Mouse (Mus musculus) embryonic facial prominence, embryonic 15.5 days (tissue): ENCODE data around the gene Il20rb. TPM values are rescaled to one million over a fixed set of nuclear protein-coding genes. Genes with fewer than 3 reads are reported as not detected.

ENCODE experiments used
- ATAC-seq: fragments of 200-750 bp; cut with Nextera tagmentation; 2 replicates; pipeline ENCODE4 v1.8.0; 2017; ENCODE audit warnings: low read depth, moderate TSS enrichment; ENCODE audit not compliant: insufficient number of reproducible peaks, low FRiP score, low TSS enrichment
- H3K27ac ChIP-seq: fragments of 300-500 bp; sonication (generic); replicated peaks from 2 replicates; pipeline ENCODE4 v1.5.1; 2015; ENCODE audit warnings: mild to moderate bottlenecking, inconsistent platforms
- H3K27me3 ChIP-seq: fragments of 300-500 bp; sonication (generic); 2 replicates; pipeline ENCODE4 v1.6.1; 2015; ENCODE audit warnings: inconsistent platforms
- H3K36me3 ChIP-seq: fragments of 300-500 bp; sonication (generic); 2 replicates; pipeline ENCODE4 v1.6.1; 2015; ENCODE audit warnings: mild to moderate bottlenecking, inconsistent platforms
- H3K4me1 ChIP-seq: fragments of 300-500 bp; sonication (generic); 2 replicates; pipeline ENCODE4 v1.6.1; 2015; ENCODE audit warnings: inconsistent platforms
- H3K4me2 ChIP-seq: fragments of 300-500 bp; sonication (generic); replicated peaks from 2 replicates; pipeline ENCODE4 v1.6.1; 2015; ENCODE audit warnings: mild to moderate bottlenecking, inconsistent platforms
- H3K4me3 ChIP-seq: fragments of 300-500 bp; sonication (generic); replicated peaks from 2 replicates; pipeline ENCODE4 v1.5.1; 2015; ENCODE audit warnings: mild to moderate bottlenecking, inconsistent platforms
- H3K9ac ChIP-seq: fragments of 300-500 bp; sonication (generic); 2 replicates; pipeline ENCODE4 v1.6.1; 2015; ENCODE audit warnings: inconsistent platforms
- H3K9me3 ChIP-seq: fragments of 300-500 bp; sonication (generic); replicated peaks from 2 replicates; pipeline ENCODE4 v1.6.1; 2016; ENCODE audit warnings: inconsistent platforms
- WGBS: fragments of 180-500 bp; shearing (Covaris S2); methylation state at CpG from one replicate; pipeline ENCODE4 v1.1.7; 2015; 5-methylcytosine and 5-hydroxymethylcytosine counted together
- polyA plus RNA-seq: library from polyadenylated mRNA; unstranded; fragments of >200 nt; fragmentation: Nextera tagmentation; extraction: Ambion mirVana; gene quantifications from 2 replicates; pipeline ENCODE4 v1.2.1, GENCODE M21; 2015

The Il20rb gene
- polyA plus RNA-seq, 1 experiment from 2014 or later: 7.8 TPM

DNA sequence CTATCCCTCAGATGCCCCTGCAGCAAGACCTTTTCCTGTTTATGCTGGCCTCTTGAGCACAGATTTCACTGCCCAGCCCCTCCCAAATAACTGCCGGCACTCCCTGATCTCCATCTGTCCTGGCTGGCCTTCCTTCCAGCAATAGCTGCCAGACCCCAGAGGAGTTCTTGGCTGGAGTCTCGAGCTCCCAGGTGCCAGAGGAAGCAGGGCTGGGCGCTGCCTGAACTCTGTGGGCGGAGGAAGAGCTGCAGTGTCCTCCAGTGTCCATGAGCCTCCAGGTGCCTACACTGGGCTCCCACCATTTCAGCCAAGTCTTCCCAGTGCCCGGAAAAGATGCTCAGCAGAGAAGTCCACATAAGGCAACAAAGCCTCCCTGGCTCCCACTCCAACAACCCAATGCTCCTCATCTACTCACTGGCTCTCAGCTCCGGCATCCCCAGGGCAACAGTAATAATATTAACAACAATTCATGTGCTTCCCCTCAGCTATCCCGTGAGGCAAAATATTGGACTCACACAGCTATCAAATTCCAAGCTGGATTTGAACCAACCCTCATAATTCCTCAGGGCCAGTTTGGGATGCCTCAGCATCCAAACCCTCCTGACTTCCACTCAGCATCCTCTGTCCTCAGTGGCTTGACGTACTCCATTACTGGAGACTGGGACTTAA, 15.5 kb downstream of the Il20rb start:
- no peaks in the 10 kb centered on the region for H3K36me3 ChIP-seq
- H3K9ac ChIP-seq: no peak overlapping the region
- no peak overlapping the region for H3K4me2 ChIP-seq
- H3K4me1 ChIP-seq: peaks cover 14% of the 10 kb centered on the region; the same call in 1 of the 2 replicates
- no peaks in the 10 kb centered on the region for H3K27me3 ChIP-seq
- 0 out of 2 replicates have a peak overlapping the region, but pooled peaks have one; percentile 2 for H3K27ac ChIP-seq
- WGBS: 45% methylated on average over 8 of the region's 8 CpGs
- 0 out of 2 replicates have a peak, but pooled peaks have one; percentile 15 for ATAC-seq
- H3K4me3 ChIP-seq: no peak overlapping the region
- no peaks in the 10 kb centered on the region for H3K9me3 ChIP-seq

DNA sequence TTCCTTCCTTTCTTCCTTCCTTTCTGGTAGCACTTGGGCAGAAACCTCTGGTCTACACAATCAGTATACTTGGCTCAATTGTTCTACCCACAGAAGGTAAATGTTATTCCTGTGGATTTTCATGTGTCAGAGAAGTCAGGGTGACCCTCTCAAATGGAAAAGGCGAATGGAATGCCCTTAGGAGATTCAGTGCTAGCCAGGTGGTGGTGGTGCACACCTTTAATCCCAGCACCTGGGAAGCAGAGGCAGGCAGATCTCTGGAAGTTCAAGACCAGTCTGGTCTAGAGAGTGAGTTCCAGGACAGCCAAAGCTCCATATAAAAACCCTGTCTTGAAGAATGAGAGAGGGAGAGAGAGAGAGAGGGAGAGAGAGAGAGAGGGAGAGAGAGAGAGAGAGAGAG, 16.4 kb downstream of the Il20rb start:
- 67% methylated on average over 1 of the region's 1 CpGs for WGBS
- H3K9ac ChIP-seq: no peak overlapping the region
- H3K4me3 ChIP-seq: no peak overlapping the region
- H3K27ac ChIP-seq: no peak overlapping the region
- no peak for ATAC-seq
- peaks cover 14% of the 10 kb centered on the region; the same call in 1 of the 2 replicates for H3K4me1 ChIP-seq
- H3K9me3 ChIP-seq: no peaks in the 10 kb centered on the region
- no peak overlapping the region for H3K4me2 ChIP-seq
- H3K36me3 ChIP-seq: no peaks in the 10 kb centered on the region
- H3K27me3 ChIP-seq: no peaks in the 10 kb centered on the region

GRCm38 (mm10) chr9:100469681-100470080, 16.9 kb downstream of the Il20rb start:
- Histone ChIP-seq H3K4me3 (no peak overlapping the region), H3K27me3 (no peaks in the 10 kb centered on the region), H3K27ac (no peak overlapping the region), H3K9ac (no peak overlapping the region), H3K9me3 (no peaks in the 10 kb centered on the region), H3K4me2 (no peak overlapping the region), H3K4me1 (peaks cover 14% of the 10 kb centered on the region; the same call in 1 of the 2 replicates), H3K36me3 (no peaks in the 10 kb centered on the region)
- WGBS: 94% methylated on average over 3 of the region's 3 CpGs
- ATAC-seq: no peak

DNA sequence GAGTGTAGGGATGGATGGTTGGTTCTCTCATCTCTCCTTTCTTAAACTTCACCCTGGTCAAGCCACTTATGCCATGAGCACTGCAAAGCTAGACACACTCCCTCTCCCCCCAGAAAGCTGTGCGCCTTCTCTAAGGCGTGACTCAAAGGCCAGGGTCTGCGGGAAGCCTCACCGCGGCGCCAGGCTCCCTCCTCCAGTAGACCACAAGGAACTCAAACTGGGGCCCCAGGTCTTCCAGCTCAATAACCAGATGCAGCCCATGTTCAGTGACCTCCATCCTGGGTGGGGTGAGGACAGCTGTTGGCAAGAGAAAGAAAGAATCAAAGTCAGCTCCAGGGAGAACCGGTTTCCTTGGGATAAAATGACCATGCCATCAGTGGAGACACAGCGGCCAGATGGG, 18.4 kb downstream of the Il20rb start:
- no peaks in the 10 kb centered on the region for H3K27me3 ChIP-seq
- ATAC-seq: no peak
- H3K27ac ChIP-seq: no peak overlapping the region
- no peaks in the 10 kb centered on the region for H3K36me3 ChIP-seq
- 94% methylated on average over 8 of the region's 8 CpGs for WGBS
- H3K4me2 ChIP-seq: no peak overlapping the region
- no peaks in the 10 kb centered on the region for H3K9me3 ChIP-seq
- H3K4me3 ChIP-seq: no peak overlapping the region
- H3K9ac ChIP-seq: no peak overlapping the region
- peaks cover 14% of the 10 kb centered on the region; the same call in 1 of the 2 replicates for H3K4me1 ChIP-seq

DNA sequence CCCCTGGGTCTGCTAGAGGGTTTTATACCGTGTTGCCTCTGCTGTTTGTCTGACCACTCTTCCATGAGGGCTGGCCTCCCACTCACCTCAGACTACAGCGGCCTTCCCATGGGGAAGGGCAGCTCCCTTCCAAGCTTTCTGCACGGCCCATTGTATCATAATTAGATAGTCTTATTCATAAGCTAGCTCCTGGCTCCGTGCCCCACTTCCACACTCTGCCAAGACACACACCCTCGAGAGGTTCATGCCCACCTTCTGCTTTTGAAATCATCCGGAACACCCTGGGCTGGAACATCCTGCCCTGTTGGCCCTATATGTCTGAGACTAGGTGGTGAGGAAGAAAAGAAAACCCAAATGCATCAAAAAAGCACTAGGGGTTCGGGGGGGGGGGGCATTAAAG, 18.9 kb downstream of the Il20rb start:
- Histone ChIP-seq H3K27ac (no peak overlapping the region), H3K4me1 (peaks cover 14% of the 10 kb centered on the region; the same call in 1 of the 2 replicates), H3K4me2 (no peak overlapping the region), H3K27me3 (no peaks in the 10 kb centered on the region), H3K4me3 (no peak overlapping the region), H3K36me3 (no peaks in the 10 kb centered on the region), H3K9me3 (no peaks in the 10 kb centered on the region), H3K9ac (no peak overlapping the region)
- ATAC-seq: no peak
- WGBS: 54% methylated on average over 7 of the region's 7 CpGs

DNA sequence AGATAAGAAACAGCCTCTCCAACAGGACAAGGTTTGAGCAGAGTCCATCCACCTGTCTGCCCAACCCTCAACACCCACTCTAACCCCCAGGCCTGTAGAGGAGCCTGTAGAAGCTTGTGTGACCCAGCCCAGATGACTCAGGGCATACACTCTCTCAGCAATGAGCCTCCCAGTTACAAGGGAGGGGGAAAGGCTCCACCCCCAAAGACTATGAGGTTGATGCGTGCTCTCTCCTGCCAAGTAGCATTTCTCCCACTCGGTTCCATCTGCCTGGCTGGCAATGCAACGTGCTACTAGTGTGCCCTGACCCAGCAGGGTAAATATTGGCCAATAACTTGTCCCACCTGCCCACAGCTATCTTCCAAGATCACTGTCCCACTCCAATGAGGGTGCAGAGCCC, 19.8 kb downstream of the Il20rb start:
- Histone ChIP-seq H3K27me3 (no peaks in the 10 kb centered on the region), H3K9me3 (no peaks in the 10 kb centered on the region), H3K9ac (no peak overlapping the region), H3K4me3 (no peak overlapping the region), H3K4me2 (no peak overlapping the region), H3K36me3 (no peaks in the 10 kb centered on the region), H3K4me1 (peaks cover 17% of the 10 kb centered on the region; the same call in 1 of the 2 replicates), H3K27ac (no peak overlapping the region)
- WGBS: 60% methylated on average over 3 of the region's 3 CpGs
- ATAC-seq: no peak

DNA sequence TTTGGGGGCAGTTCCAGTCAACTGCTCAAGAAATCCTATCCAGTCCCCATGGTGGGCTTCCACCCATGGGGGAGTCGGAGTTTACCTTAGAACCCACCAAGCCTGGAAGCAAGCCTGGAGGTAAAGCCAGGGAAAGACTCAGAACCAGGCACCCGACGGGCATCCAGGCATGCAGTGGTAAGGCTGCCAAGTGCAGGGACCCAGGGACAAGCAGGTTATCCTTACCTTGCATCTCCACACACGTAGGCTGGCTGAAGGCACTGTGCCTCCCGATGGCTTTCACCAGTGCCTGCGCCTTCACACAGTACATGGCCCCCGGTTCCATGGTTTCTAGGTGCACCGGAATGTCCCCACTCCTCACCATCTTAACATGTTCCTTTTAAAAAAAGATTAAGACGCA, 20.6 kb downstream of the Il20rb start:
- H3K9me3 ChIP-seq: no peaks in the 10 kb centered on the region
- no peaks in the 10 kb centered on the region for H3K27me3 ChIP-seq
- 90% methylated on average over 9 of the region's 9 CpGs for WGBS
- H3K4me2 ChIP-seq: no peak overlapping the region
- H3K9ac ChIP-seq: no peak overlapping the region
- no peak overlapping the region for H3K4me3 ChIP-seq
- no peak overlapping the region for H3K27ac ChIP-seq
- no peaks in the 10 kb centered on the region for H3K36me3 ChIP-seq
- no peak for ATAC-seq
- peaks cover 17% of the 10 kb centered on the region; the same call in 1 of the 2 replicates for H3K4me1 ChIP-seq

GRCm38 (mm10) chr9:100465380-100465779, 21.2 kb downstream of the Il20rb start:
- Histone ChIP-seq H3K4me3 (no peak overlapping the region), H3K36me3 (0 out of 2 replicates have a peak, but pooled peaks cover 1% of the 10 kb centered on the region), H3K4me1 (peaks cover 14% of the 10 kb centered on the region; the same call in 1 of the 2 replicates), H3K27ac (no peak overlapping the region), H3K9me3 (no peaks in the 10 kb centered on the region), H3K27me3 (no peaks in the 10 kb centered on the region), H3K9ac (no peak overlapping the region), H3K4me2 (no peak overlapping the region)
- WGBS: 94% methylated on average over 5 of the region's 5 CpGs
- ATAC-seq: no peak

DNA sequence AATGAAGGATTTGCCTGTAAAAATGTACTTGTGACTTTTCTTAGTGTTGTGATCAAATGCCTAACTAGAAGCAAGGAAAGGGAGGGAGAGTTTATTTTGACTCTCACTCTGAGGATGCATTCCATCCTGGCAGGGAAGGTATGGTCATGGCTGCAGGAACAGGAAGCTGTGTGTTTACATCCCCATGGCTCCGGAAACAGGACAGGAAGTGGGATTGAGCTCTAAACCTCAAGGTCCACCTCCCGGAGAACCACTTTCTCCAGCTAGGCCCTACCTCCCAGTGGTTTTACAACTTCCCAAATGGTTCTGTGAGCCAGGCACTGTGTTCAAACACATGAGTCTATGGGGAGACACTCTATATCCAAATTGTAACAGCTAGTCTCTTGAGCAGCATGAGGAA, 22.8 kb downstream of the Il20rb start:
- H3K36me3 ChIP-seq: 0 out of 2 replicates have a peak, but pooled peaks cover 7% of the 10 kb centered on the region
- no peaks in the 10 kb centered on the region for H3K27me3 ChIP-seq
- ATAC-seq: no peak
- 70% methylated on average over 2 of the region's 2 CpGs for WGBS
- no peak overlapping the region for H3K9ac ChIP-seq
- H3K4me3 ChIP-seq: no peak overlapping the region
- no peak overlapping the region for H3K4me2 ChIP-seq
- no peaks in the 10 kb centered on the region for H3K9me3 ChIP-seq
- no peak overlapping the region for H3K27ac ChIP-seq
- H3K4me1 ChIP-seq: peaks cover 14% of the 10 kb centered on the region; the same call in 1 of the 2 replicates

DNA sequence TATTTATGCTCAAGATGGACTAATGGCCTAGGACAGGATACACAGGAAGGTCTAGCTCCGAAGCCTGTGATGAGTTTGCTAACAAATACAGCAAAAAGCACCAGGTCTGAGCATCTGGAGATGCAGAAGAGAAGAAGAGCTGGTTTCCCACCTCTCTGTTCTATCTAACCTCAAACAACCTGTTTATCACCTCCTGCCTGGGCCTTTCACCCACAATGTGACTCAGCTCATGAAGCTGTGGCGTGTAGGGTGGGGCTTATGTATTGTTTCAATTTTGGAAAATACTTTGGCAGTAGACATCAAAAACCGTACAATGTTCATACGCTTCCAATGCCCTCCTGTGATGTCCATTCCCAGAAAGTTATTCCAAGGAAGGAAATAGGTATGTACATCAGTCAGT, 24.5 kb downstream of the Il20rb start:
- Histone ChIP-seq H3K4me1 (peaks cover 7% of the 10 kb centered on the region; the same call in 1 of the 2 replicates), H3K9ac (no peak overlapping the region), H3K4me2 (no peak overlapping the region), H3K9me3 (no peaks in the 10 kb centered on the region), H3K36me3 (0 out of 2 replicates have a peak, but pooled peaks cover 9% of the 10 kb centered on the region), H3K27ac (no peak overlapping the region), H3K4me3 (no peak overlapping the region), H3K27me3 (no peaks in the 10 kb centered on the region)
- ATAC-seq: no peak
- WGBS: 78% methylated on average over 4 of the region's 4 CpGs

DNA sequence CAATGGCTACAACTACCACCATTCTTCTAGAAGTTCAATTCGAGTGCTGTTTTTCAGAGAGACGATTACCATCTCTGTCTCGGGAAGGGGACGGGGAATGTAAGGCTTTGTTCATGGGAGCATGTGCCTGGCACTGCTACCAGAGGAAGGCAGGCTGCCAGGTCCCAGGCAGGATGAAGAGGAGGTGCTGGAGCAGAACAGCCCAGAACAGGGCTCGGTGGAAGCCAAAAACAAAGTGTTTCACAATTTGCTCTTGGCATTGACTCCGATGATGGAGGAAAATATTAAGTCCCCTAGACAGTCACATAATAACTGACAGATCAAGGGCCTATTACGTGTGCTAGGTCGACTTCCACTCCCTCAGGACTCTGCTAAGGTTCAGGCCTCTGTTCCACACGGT, 24.9 kb downstream of the Il20rb start:
- ATAC-seq: no peak
- WGBS: 60% methylated on average over 9 of the region's 9 CpGs
- Histone ChIP-seq H3K36me3 (0 out of 2 replicates have a peak, but pooled peaks cover 9% of the 10 kb centered on the region), H3K9ac (no peak overlapping the region), H3K27me3 (no peaks in the 10 kb centered on the region), H3K27ac (no peak overlapping the region), H3K9me3 (no peaks in the 10 kb centered on the region), H3K4me3 (no peak overlapping the region), H3K4me2 (no peak overlapping the region), H3K4me1 (0 out of 2 replicates have a peak, but pooled peaks cover 4% of the 10 kb centered on the region)

- 90% methylated on average over 9 of the region's 9 CpGs for WGBS
- no peaks in the 10 kb centered on the region for H3K27me3 ChIP-seq
Measured at GRCm38 (mm10) chr9:100460203-100460602, 26.4 kb downstream of the Il20rb start.

More at GRCm38 (mm10) chr9:100460203-100460602, 26.4 kb downstream of the Il20rb start:
- ATAC-seq: no peak
- no peak overlapping the region for H3K4me2 ChIP-seq
- H3K9ac ChIP-seq: no peak overlapping the region
- H3K36me3 ChIP-seq: 0 out of 2 replicates have a peak, but pooled peaks cover 9% of the 10 kb centered on the region
- 0 out of 2 replicates have a peak, but pooled peaks cover 4% of the 10 kb centered on the region for H3K4me1 ChIP-seq
- H3K27ac ChIP-seq: no peak overlapping the region
- H3K9me3 ChIP-seq: no peaks in the 10 kb centered on the region
- no peak overlapping the region for H3K4me3 ChIP-seq
